Mouse (Mus musculus) megakaryocyte, embryonic 14.5 days (primary cell): ENCODE data around the gene Sox6. TPM values are rescaled to one million over a fixed set of nuclear protein-coding genes. Genes with fewer than 3 reads are reported as not detected.
"Not testable (repeated sequence)": the region's sequence is repeated elsewhere in the genome, so short reads cannot be mapped to it uniquely, and the experiment has no call there.

ENCODE experiments used
- H3K27me3 ChIP-seq: replicated peaks from 2 replicates; pipeline ENCODE3; 2012; ENCODE audit warnings: inconsistent platforms
- H3K36me3 ChIP-seq: replicated peaks from 2 replicates; pipeline ENCODE3; 2012; ENCODE audit warnings: low read length, inconsistent platforms, mixed read lengths
- H3K4me1 ChIP-seq: 2 replicates; pipeline ENCODE4 v1.6.1; 2012; ENCODE audit warnings: inconsistent platforms
- H3K4me3 ChIP-seq: replicated peaks from 2 replicates; pipeline ENCODE3; 2012; ENCODE audit warnings: moderate library complexity, mild to moderate bottlenecking, inconsistent platforms
- H3K9me3 ChIP-seq: 2 replicates; pipeline ENCODE4 v1.6.1; 2012; ENCODE audit warnings: inconsistent platforms
- FLI1 ChIP-seq: IDR thresholded peaks from 2 replicates; pipeline ENCODE4 v1.6.1; 2012; ENCODE audit warnings: low read length, inconsistent platforms, mixed read lengths
- GATA1 ChIP-seq: IDR thresholded peaks from 3 replicates; pipeline ENCODE4 v1.6.1; 2012; ENCODE audit warnings: mixed read lengths, low read length, inconsistent platforms, borderline replicate concordance
- polyA plus RNA-seq: library from polyadenylated mRNA; stranded (reverse); fragments of >175 nt; gene quantifications from 2 replicates; pipeline ENCODE4 v1.2.3, GENCODE M21; 2012; ENCODE audit warnings: low replicate concordance; ENCODE audit not compliant: insufficient read depth

Gene Sox6
- polyA plus RNA-seq, 1 experiment = 0.17 TPM

- Histone ChIP-seq H3K4me1 (no peaks in the 10 kb centered on the region), H3K9me3 (no peaks in the 10 kb centered on the region), H3K36me3 (no peaks in the 10 kb centered on the region), H3K27me3 (peaks cover 3% of the 10 kb centered on the region), H3K4me3 (no peak overlapping the region)
- TF ChIP-seq FLI1 (no peak), GATA1 (no peak)
These were observed 393.2 kb downstream of the Sox6 start for GRCm38 (mm10) chr7:115645272-115645970.

- TF ChIP-seq GATA1 = no peak
- TF ChIP-seq FLI1 = no peak
- H3K27me3 ChIP-seq = peaks cover 2% of the 10 kb centered on the region
- H3K4me1 ChIP-seq = no peaks in the 10 kb centered on the region
- H3K9me3 ChIP-seq = no peaks in the 10 kb centered on the region
- no peaks in the 10 kb centered on the region for H3K36me3 ChIP-seq
- H3K4me3 ChIP-seq = no peak overlapping the region
These were observed 407.9 kb downstream of the Sox6 start for GRCm38 (mm10) chr7:115630691-115631090.

- Histone ChIP-seq H3K4me3 (no peak overlapping the region), H3K27me3 (peaks cover 2% of the 10 kb centered on the region), H3K4me1 (no peaks in the 10 kb centered on the region), H3K9me3 (no peaks in the 10 kb centered on the region), H3K36me3 (no peaks in the 10 kb centered on the region)
- TF ChIP-seq FLI1 (no peak), GATA1 (no peak)
These were observed 408.3 kb downstream of the Sox6 start for GRCm38 (mm10) chr7:115630287-115630686.

- no peak overlapping the region for H3K4me3 ChIP-seq
- no peaks in the 10 kb centered on the region for H3K36me3 ChIP-seq
- H3K27me3 ChIP-seq = peaks cover 2% of the 10 kb centered on the region
- H3K4me1 ChIP-seq = no peaks in the 10 kb centered on the region
- TF ChIP-seq GATA1 = no peak
- TF ChIP-seq FLI1 = no peak
- no peaks in the 10 kb centered on the region for H3K9me3 ChIP-seq
These were observed 409.8 kb downstream of the Sox6 start for GRCm38 (mm10) chr7:115628766-115629165.

GRCm38 (mm10) chr7:115625956-115626355, 412.6 kb downstream of the Sox6 start:
- Histone ChIP-seq H3K4me3 (no peak overlapping the region), H3K27me3 (peaks cover 2% of the 10 kb centered on the region), H3K4me1 (no peaks in the 10 kb centered on the region), H3K9me3 (no peaks in the 10 kb centered on the region), H3K36me3 (no peaks in the 10 kb centered on the region)
- TF ChIP-seq FLI1 (no peak), GATA1 (no peak)

GRCm38 (mm10) chr7:115624907-115625552, 413.6 kb downstream of the Sox6 start:
- Histone ChIP-seq H3K4me1 (no peaks in the 10 kb centered on the region), H3K4me3 (no peak overlapping the region), H3K36me3 (no peaks in the 10 kb centered on the region), H3K27me3 (peaks cover 2% of the 10 kb centered on the region), H3K9me3 (no peaks in the 10 kb centered on the region)
- TF ChIP-seq FLI1 = no peak
- no peak for TF ChIP-seq GATA1

- peaks cover 2% of the 10 kb centered on the region for H3K27me3 ChIP-seq
- no peaks in the 10 kb centered on the region for H3K36me3 ChIP-seq
- TF ChIP-seq FLI1 (no peak), GATA1 (no peak)
These were observed 414.1 kb downstream of the Sox6 start for GRCm38 (mm10) chr7:115624451-115624850.

GRCm38 (mm10) chr7:115615697-115616237, 422.8 kb downstream of the Sox6 start:
- TF ChIP-seq FLI1 (no peak), GATA1 (no peak)
- Histone ChIP-seq H3K4me3 (peak overlapping the region; percentile 90), H3K36me3 (no peaks in the 10 kb centered on the region), H3K9me3 (no peaks in the 10 kb centered on the region), H3K27me3 (peaks cover 2% of the 10 kb centered on the region), H3K4me1 (peaks cover 8% of the 10 kb centered on the region)

More at GRCm38 (mm10) chr7:115624451-115624850, 414.1 kb downstream of the Sox6 start:
- Histone ChIP-seq H3K4me1 (no peaks in the 10 kb centered on the region), H3K4me3 (no peak overlapping the region), H3K9me3 (no peaks in the 10 kb centered on the region)

GRCm38 (mm10) chr7:115607485-115607884, 431.1 kb downstream of the Sox6 start:
- Histone ChIP-seq H3K9me3 (peaks cover 5% of the 10 kb centered on the region; the same call in 1 of the 2 replicates), H3K36me3 (no peaks in the 10 kb centered on the region), H3K4me3 (no peak overlapping the region), H3K4me1 (peaks cover 6% of the 10 kb centered on the region; the same call in 1 of the 2 replicates), H3K27me3 (peaks cover 9% of the 10 kb centered on the region)
- TF ChIP-seq GATA1 (no peak), FLI1 (no peak)

GRCm38 (mm10) chr7:115606125-115606524, 432.5 kb downstream of the Sox6 start:
- not testable (repeated sequence) for H3K9me3 ChIP-seq, H3K4me1 ChIP-seq, H3K4me3 ChIP-seq, H3K27me3 ChIP-seq, H3K36me3 ChIP-seq
